Mouse (Mus musculus): ENCODE data around the gene Arrb2.
"Not testable (repeated sequence)": the region's sequence is repeated elsewhere in the genome, so short reads cannot be mapped to it uniquely, and the experiment has no call there.

The Arrb2 gene

DNA sequence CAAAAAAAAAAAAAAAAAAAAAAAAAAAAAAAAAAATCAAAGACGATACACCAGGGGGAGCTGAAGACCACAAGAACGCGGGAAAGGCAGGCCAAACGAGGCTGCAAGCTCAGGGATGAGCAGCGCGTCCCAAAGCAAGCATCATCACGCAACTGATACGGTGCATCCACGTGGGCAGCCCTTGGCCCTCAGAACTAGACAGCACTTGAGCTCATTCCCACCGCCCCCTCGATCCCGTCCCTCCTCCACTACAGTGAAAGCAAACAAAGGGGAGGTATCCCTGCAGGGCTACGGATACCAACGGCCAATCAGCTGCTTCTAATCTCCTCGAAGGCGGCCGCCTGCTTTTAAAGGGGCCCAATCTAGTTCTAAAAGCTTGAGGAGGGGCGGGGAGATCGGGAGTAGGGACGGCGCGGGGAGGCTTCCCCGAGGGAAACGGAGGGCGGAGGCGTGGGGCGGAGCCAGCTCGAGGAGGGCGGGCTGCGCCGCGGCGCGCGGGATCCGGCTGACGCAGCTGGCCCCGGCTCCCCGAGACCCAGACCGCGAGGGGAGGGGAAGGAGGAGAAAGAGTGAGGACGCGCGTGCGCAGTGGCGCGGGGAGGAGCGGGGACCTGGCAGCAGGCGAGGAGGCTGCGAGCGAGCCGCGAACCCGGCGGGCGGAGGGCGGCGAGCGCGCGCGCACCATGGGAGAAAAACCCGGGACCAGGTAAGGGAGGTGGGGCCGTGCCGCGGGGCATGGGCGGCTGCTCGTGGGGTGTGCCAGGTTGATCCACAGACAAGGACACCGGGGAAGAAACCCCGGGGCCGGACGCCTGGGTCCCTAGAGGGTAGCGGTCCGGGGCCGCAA lies at the start of gene Arrb2:
Gene Arrb2, plus strand, starts transcription at position 588 of the 847 bp plus-strand sequence.
- DNase-seq (ENCODE audit: low spot score in 2 of 2): peak; percentile 95 to 96

GRCm38 (mm10) chr11:70384136-70384535 lies 48.3 kb upstream of the Arrb2 start:
- no peak for DNase-seq (ENCODE audit: low spot score in 2 of 2)

GRCm38 (mm10) chr11:70387436-70387835 lies 45.0 kb upstream of the Arrb2 start:
- DNase-seq (ENCODE audit: low spot score in 2 of 2): no peak

DNA sequence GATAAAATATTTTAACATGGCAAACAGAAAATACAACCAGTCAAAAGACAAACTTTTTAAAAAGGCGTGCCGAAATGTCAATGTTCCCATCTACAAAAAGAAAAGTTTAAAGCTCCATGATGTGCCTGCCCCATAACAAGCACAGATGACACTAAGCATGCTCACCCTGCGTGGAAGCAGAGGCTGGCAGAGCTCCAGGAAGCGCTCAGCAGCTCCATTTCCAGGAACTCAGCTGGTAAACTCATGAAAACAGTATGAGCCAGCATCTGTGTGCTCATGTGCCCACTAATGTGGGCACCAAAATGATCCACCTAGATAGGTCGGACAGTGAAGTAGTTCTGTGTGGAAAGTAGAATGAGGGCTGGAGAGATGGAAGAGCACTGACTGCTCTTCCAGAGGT lies 43.0 kb upstream of the Arrb2 start:
- DNase-seq (ENCODE audit: low spot score in 2 of 2): no peak

DNA sequence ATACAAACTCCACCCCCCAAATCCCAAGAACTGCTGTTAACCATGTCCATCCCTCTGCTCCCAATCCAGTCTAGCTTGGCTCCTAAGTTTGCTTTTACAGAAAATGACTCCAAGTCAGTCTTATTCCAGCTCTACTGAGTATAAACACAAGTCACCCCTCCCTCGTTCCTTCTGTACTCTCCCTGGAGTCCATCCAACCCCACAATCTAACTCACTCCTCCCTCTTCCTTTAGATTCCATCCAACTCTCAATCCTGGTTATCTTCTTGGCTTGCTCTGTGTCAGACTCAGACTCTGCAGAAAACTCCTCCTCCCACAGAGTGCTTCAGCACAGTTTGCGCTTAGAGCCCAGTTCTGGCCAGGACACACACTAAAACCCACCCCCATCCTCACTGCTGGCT lies 28.8 kb upstream of the Arrb2 start:
- DNase-seq (ENCODE audit: low spot score in 2 of 2): no peak

DNA sequence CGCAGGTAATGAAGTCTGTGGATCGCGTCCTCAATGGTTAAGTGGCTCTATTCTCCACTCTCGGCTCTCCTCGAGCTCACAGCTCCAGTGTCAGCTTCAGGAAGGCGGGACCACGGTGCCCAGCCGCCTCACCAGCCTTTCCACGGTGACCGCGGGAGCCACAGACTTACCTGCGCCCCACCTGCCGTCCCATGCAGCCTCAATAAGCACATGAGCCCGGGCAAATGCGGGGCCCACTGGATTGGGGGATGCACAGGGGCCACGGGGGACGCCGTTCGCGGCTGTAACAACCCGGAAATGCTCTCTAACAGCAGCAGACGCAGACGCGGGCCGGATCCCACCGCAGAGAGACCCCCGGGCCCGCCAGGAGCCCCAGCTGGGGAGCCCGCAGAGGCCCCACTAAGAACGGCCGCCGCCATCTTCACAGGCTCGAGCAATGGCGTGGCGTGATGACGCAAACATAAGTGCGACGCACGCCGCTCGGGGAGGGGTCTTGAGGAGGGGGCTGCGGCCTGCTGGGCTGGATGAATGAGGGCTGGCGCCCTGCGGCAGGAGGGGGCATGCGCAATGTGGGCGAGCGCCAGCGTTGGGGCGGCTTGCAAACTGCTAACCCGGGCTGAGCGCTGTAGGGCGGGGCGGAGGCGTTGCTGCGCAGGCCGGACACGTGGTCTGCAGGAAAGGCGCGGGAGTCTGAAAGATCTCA lies 22.7 kb upstream of the Arrb2 start, which contains the start of gene Pelp1:
Gene Pelp1, minus strand, starts transcription at position 438 of the 703 bp plus-strand sequence.
- peak; percentile 78 to 84 for DNase-seq (ENCODE audit: low spot score in 2 of 2)

GRCm38 (mm10) chr11:70410297-70410643 lies 22.2 kb upstream of the Arrb2 start:
- DNase-seq (ENCODE audit: low spot score in 2 of 2): no peak

GRCm38 (mm10) chr11:70412591-70412990 lies 19.8 kb upstream of the Arrb2 start:
- DNase-seq (ENCODE audit: low spot score in 2 of 2): no peak

DNA sequence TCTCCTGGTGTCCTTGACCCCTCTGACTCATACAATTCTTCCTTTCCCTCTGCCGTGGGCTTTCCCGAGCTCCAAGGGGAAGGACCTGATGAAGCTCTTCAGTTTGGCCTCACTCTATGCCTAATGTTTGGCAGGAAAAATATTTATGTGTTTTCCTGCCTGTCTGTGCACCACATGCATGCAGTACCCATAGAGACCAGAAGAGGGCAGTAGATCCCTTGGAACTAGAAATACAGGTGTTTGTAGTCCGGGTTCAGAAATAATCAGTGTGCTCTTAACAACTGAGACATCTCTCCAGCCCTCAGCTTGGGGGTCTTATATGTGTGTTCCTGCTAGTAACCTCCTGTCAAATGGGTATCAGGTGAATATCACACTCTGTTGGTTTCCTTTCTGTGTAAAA lies 18.5 kb upstream of the Arrb2 start:
- peak; percentile 71 to 80 for DNase-seq (ENCODE audit: low spot score in 2 of 2)

- DNase-seq (ENCODE audit: low spot score in 2 of 2): no peak
These were observed 14.2 kb upstream of the Arrb2 start for GRCm38 (mm10) chr11:70418199-70418598.

DNA sequence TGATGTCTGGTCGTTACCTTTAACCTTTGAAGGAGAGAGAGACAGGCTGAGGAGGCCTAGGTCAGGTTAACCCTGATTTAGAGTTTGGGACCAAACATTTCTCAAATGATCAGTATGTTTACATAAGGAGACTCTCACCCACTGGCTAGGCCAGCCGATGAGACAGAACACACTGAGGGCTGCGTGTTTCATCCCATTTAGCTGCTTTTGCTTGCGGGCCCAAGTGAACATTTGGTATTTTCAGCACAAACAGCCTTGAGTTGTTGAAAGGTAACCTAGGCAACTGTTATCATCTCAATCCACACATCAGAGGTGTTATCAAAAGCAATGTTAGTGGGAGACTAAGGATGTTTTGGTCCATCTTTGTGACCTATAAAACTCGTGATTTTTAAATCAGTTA lies 12.9 kb upstream of the Arrb2 start:
- DNase-seq (ENCODE audit: low spot score in 2 of 2): no peak

DNA sequence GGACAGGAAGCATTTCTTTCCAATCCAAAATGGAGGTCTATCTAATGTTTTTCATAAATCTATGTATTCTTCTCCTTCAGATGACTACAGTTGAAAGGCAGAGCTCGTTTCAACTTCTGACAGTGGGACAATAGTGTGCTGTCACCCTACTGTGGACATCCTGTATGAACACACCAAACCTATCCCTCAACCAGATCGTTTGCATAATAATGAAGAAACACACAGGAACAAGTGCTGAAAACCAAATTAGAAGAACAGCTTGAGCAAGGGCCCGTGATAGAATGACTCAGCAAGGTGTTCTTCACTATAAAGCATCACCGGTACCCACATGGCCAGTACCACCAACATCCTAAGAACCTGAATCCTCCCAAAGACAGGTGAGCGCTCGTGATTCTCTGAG lies 5.8 kb upstream of the Arrb2 start:
- not testable (repeated sequence) for DNase-seq (ENCODE audit: low spot score in 2 of 2)

- DNase-seq (ENCODE audit: low spot score in 2 of 2): no peak
These were observed 861 bp upstream of the Arrb2 start for GRCm38 (mm10) chr11:70431574-70431973.

DNA sequence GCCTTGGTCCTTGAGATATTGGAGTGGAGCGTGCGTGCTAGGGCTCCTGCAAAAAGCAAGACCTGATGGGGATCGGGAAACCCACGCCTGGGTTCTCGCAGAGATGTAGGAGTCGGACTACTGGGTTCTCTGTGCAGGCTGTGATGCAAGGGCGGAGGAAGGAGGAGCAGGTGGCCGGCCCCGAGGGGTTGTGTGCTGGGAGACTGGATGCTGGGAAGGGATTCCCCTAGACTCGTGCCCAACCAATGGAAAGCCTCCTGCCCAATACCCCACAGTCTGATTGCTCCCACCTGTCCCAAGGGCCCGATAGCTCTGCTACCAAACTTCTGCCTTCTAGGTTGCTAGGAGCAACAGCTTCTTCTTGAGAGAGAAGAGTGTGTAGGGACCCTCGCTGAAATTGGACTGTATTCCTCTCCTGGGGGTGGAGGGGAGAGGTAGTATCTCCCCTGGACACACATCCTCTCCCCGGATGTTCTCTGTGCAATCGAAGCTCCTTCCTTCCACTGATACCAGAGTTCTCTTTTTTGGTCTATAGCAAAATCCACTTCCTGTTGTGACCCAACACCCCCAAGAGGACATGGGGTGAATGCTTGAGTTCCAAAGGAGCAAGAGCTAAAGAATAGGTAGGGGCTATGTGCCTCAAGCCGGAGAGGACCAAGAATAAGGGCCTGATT lies 597 bp downstream of the Arrb2 start:
- peak in 1 of 2 experiments; percentile 36 for DNase-seq (ENCODE audit: low spot score in 2 of 2)

DNA sequence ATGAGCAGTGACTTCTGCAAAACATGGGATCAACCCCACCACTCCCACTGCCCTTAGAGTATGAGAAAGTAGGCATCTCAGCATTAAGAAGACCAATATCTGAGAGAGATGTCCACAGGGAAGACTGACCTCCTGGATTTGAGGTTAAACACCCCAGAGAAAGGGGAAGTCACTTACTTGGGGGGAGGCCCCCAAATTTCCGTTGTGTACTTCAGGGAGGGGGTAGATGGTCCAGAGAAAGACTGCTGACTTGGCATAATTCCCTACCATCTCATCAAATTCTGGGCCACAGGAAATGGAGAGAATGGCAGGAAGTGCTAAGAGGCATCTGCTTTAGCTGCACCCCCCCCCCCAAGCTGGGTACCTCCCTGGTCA lies 1.1 kb downstream of the Arrb2 start:
- no peak for DNase-seq (ENCODE audit: low spot score in 2 of 2)

GRCm38 (mm10) chr11:70433951-70434350 lies 1.5 kb downstream of the Arrb2 start:
- DNase-seq (ENCODE audit: low spot score in 2 of 2): no peak

- DNase-seq (ENCODE audit: low spot score in 2 of 2): no peak
These were observed 3.0 kb downstream of the Arrb2 start for GRCm38 (mm10) chr11:70435476-70435875.

GRCm38 (mm10) chr11:70437426-70437825 lies 5.0 kb downstream of the Arrb2 start:
- peak; percentile 57 to 76 for DNase-seq (ENCODE audit: low spot score in 2 of 2)

DNA sequence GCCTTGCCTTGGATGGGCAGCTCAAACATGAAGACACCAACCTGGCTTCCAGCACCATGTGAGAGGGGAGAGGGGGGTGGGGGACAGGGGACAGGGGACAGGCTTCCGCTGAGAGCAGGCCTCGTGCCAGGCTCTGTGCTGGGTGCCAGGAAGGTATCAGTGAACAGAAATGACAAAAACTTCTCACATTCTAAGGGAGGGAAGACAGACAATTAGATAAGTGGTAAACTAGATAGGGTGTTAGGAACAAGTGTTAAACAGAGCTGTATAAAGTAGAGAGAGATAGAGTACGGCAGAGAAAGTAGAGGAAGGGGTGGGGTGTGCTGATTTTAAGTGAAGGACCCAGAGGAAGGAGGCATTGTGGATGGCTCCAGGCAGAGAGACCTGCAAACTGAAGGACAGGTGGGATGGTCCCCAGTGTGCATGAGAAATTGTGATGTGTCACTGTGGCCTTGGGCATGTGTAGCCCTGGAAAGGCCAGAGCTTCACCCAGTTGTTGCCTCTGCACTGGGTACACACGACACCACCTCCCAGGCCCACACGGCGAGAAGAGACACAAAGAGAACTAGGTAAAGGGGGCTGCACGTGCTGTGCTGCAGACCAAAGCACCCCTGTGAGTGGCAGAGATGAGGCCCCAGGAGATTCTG lies 6.4 kb downstream of the Arrb2 start:
- DNase-seq (ENCODE audit: low spot score in 2 of 2): no peak

GRCm38 (mm10) chr11:70440637-70441036 lies 8.2 kb downstream of the Arrb2 start:
- no peak for DNase-seq (ENCODE audit: low spot score in 2 of 2)

- DNase-seq (ENCODE audit: low spot score in 2 of 2): no peak
These were observed 9.4 kb downstream of the Arrb2 start for GRCm38 (mm10) chr11:70441882-70442281.

- no peak for DNase-seq (ENCODE audit: low spot score in 2 of 2)
These were observed 11.5 kb downstream of the Arrb2 start for GRCm38 (mm10) chr11:70443964-70444363.

All from natural killer cell, adult 2 months (primary cell).